Mouse (Mus musculus) cerebellum, adult (tissue): ENCODE data around the gene Klk13.
"Not testable (repeated sequence)": the region's sequence is repeated elsewhere in the genome, so short reads cannot be mapped to it uniquely, and the experiment has no call there.

Experiments used
- ATAC-seq: cut with Nextera tagmentation; 2 replicates; pipeline ENCODE4 v1.9.2; 2017; ENCODE audit warnings: mild to moderate bottlenecking, moderate library complexity, mixed read lengths; ENCODE audit not compliant: insufficient number of reproducible peaks, low FRiP score, low TSS enrichment

Gene Klk13

GRCm38 (mm10) chr7:43712267-43712666 lies at the start of gene Klk13:
Klk13 (plus strand) TSS chr7:43712567.
- no peak for ATAC-seq

- no peak for ATAC-seq
These were observed 49.6 kb upstream of the Klk13 start for GRCm38 (mm10) chr7:43662804-43663203.

- ATAC-seq = not testable (repeated sequence)
These were observed 45.1 kb upstream of the Klk13 start for GRCm38 (mm10) chr7:43667221-43667620.

GRCm38 (mm10) chr7:43668582-43668981 lies 43.8 kb upstream of the Klk13 start:
- no peak for ATAC-seq

GRCm38 (mm10) chr7:43671064-43671808 lies 41.1 kb upstream of the Klk13 start:
- ATAC-seq = 0 out of 2 replicates have a peak, but pooled peaks have one; percentile 5

GRCm38 (mm10) chr7:43671809-43672580 lies 40.4 kb upstream of the Klk13 start, which contains the start of gene Ctu1:
Ctu1 (plus strand) TSS chr7:43672016.
- ATAC-seq = peak; percentile 97

- no peak for ATAC-seq
These were observed 39.6 kb upstream of the Klk13 start for GRCm38 (mm10) chr7:43672581-43673260.

GRCm38 (mm10) chr7:43675091-43675490 lies 37.3 kb upstream of the Klk13 start:
- no peak for ATAC-seq

GRCm38 (mm10) chr7:43678517-43678916 lies 33.9 kb upstream of the Klk13 start:
- no peak for ATAC-seq

GRCm38 (mm10) chr7:43680960-43681359 lies 31.4 kb upstream of the Klk13 start:
- no peak for ATAC-seq

- not testable (repeated sequence) for ATAC-seq
These were observed 29.9 kb upstream of the Klk13 start for GRCm38 (mm10) chr7:43682511-43682910.

GRCm38 (mm10) chr7:43685088-43685487 lies 27.3 kb upstream of the Klk13 start:
- no peak for ATAC-seq

GRCm38 (mm10) chr7:43690118-43690517 lies 22.2 kb upstream of the Klk13 start, which contains the start of gene Klk14:
Klk14 (plus strand) TSS chr7:43690418.
- no peak for ATAC-seq

GRCm38 (mm10) chr7:43710031-43710430 lies 2.3 kb upstream of the Klk13 start:
- no peak for ATAC-seq

GRCm38 (mm10) chr7:43712917-43713316 lies 550 bp downstream of the Klk13 start:
- no peak for ATAC-seq

GRCm38 (mm10) chr7:43713741-43714351 lies 1.5 kb downstream of the Klk13 start:
- ATAC-seq = no peak

- no peak for ATAC-seq
These were observed 35.4 kb downstream of the Klk13 start for GRCm38 (mm10) chr7:43747788-43748187.

GRCm38 (mm10) chr7:43752806-43753205 lies 40.4 kb downstream of the Klk13 start:
- ATAC-seq = no peak

GRCm38 (mm10) chr7:43766484-43766883 lies 54.1 kb downstream of the Klk13 start:
- ATAC-seq = no peak

- no peak for ATAC-seq
These were observed 56.2 kb downstream of the Klk13 start, which contains the start of gene Klk12 for GRCm38 (mm10) chr7:43768597-43768996. Klk12 (plus strand) TSS chr7:43768897.
